Mouse (Mus musculus): ENCODE measurements around the gene Syn3. TPM values are rescaled to one million over a fixed set of nuclear protein-coding genes. Genes with fewer than 3 reads are reported as not detected.
"Not testable (repeated sequence)": the region's sequence is repeated elsewhere in the genome, so short reads cannot be mapped to it uniquely, and the experiment has no call there.

Gene Syn3
- polyA plus RNA-seq (2016; fragmentation: Nextera tagmentation; extraction: Ambion mirVana), result 7.9 and 9.2 TPM in 2 replicates

- ATAC-seq (ENCODE audit: low FRiP score), result peak; percentile 98
- H3K27me3 ChIP-seq, result no peaks in the 10 kb centered on the region
- peak within 1 kb of the TSS; percentile 82 for H3K9ac ChIP-seq
- WGBS, result under 1% methylated on average over 21 of the region's 21 CpGs
- no peaks in the 10 kb centered on the region for H3K9me3 ChIP-seq (replicated peaks)
- peak within 1 kb of the TSS; percentile 59 for H3K4me3 ChIP-seq
- peak within 1 kb of the TSS; percentile 78 for H3K4me2 ChIP-seq (replicated peaks)
- peaks cover 15% of the 10 kb centered on the region for H3K4me1 ChIP-seq
- no peaks in the 10 kb centered on the region for H3K36me3 ChIP-seq
- H3K27ac ChIP-seq, result peak within 1 kb of the TSS; percentile 72
Observed at GRCm38 (mm10) chr10:86498673-86499391, at the start of gene Syn3. Syn3 (minus strand) TSS chr10:86498896.

GRCm38 (mm10) chr10:86526357-86526874 is 27.7 kb upstream of the Syn3 start:
- H3K4me1 ChIP-seq; H3K27ac ChIP-seq; H3K4me2 ChIP-seq (replicated peaks); ATAC-seq (ENCODE audit: low FRiP score); H3K27me3 ChIP-seq; H3K36me3 ChIP-seq; H3K9ac ChIP-seq; H3K9me3 ChIP-seq (replicated peaks); H3K4me3 ChIP-seq: not testable (repeated sequence)
- WGBS, result 91% methylated on average over 3 of the region's 5 CpGs

GRCm38 (mm10) chr10:86513801-86514200 is 15.1 kb upstream of the Syn3 start:
- no peak overlapping the region for H3K9ac ChIP-seq
- no peak overlapping the region for H3K4me2 ChIP-seq (replicated peaks)
- no peaks in the 10 kb centered on the region for H3K27me3 ChIP-seq
- no peak overlapping the region for H3K27ac ChIP-seq
- H3K4me1 ChIP-seq, result no peaks in the 10 kb centered on the region
- WGBS, result 87% methylated on average over 4 of the region's 4 CpGs
- ATAC-seq (ENCODE audit: low FRiP score), result no peak
- H3K36me3 ChIP-seq, result no peaks in the 10 kb centered on the region
- no peaks in the 10 kb centered on the region; the same call in 1 of the 2 replicates for H3K9me3 ChIP-seq (replicated peaks)
- no peak overlapping the region for H3K4me3 ChIP-seq

- no peak overlapping the region for H3K27ac ChIP-seq
- no peaks in the 10 kb centered on the region for H3K27me3 ChIP-seq
- ATAC-seq (ENCODE audit: low FRiP score), result no peak
- no peak overlapping the region for H3K9ac ChIP-seq
- H3K36me3 ChIP-seq, result no peaks in the 10 kb centered on the region
- no peak overlapping the region for H3K4me3 ChIP-seq
- H3K4me2 ChIP-seq (replicated peaks), result no peak overlapping the region
- H3K9me3 ChIP-seq (replicated peaks), result no peaks in the 10 kb centered on the region; the same call in 1 of the 2 replicates
- H3K4me1 ChIP-seq, result no peaks in the 10 kb centered on the region
Observed at GRCm38 (mm10) chr10:86510941-86511340, 12.2 kb upstream of the Syn3 start.

GRCm38 (mm10) chr10:86502063-86502462 is 3.4 kb upstream of the Syn3 start:
- Histone ChIP-seq H3K27ac (no peak overlapping the region), H3K36me3 (no peaks in the 10 kb centered on the region), H3K4me2 (replicated peaks) (no peak overlapping the region), H3K4me3 (no peak overlapping the region), H3K9me3 (replicated peaks) (no peaks in the 10 kb centered on the region), H3K9ac (no peak overlapping the region), H3K27me3 (no peaks in the 10 kb centered on the region), H3K4me1 (peaks cover 15% of the 10 kb centered on the region)
- no peak for ATAC-seq (ENCODE audit: low FRiP score)
- 78% methylated on average over 2 of the region's 2 CpGs for WGBS

GRCm38 (mm10) chr10:86498051-86498672 is 534 bp downstream of the Syn3 start:
- Histone ChIP-seq H3K9me3 (replicated peaks) (no peaks in the 10 kb centered on the region), H3K9ac (peak overlapping the region; percentile 82), H3K4me3 (peak overlapping the region; percentile 59), H3K36me3 (no peaks in the 10 kb centered on the region), H3K27me3 (no peaks in the 10 kb centered on the region), H3K4me2 (replicated peaks) (peak overlapping the region; percentile 78), H3K27ac (peak overlapping the region; percentile 72), H3K4me1 (peaks cover 15% of the 10 kb centered on the region)
- ATAC-seq (ENCODE audit: low FRiP score), result peak; percentile 82
- WGBS, result 3% methylated on average over 12 of the region's 12 CpGs

- Histone ChIP-seq H3K4me1 (peaks cover 27% of the 10 kb centered on the region), H3K9ac (no peak overlapping the region), H3K4me2 (replicated peaks) (no peak overlapping the region), H3K27me3 (no peaks in the 10 kb centered on the region), H3K9me3 (replicated peaks) (no peaks in the 10 kb centered on the region), H3K36me3 (no peaks in the 10 kb centered on the region), H3K4me3 (no peak overlapping the region), H3K27ac (no peak overlapping the region)
- 92% methylated on average over 2 of the region's 2 CpGs for WGBS
- ATAC-seq (ENCODE audit: low FRiP score), result no peak
Observed at GRCm38 (mm10) chr10:86495851-86496250, 2.8 kb downstream of the Syn3 start.

GRCm38 (mm10) chr10:86493140-86493539 is 5.6 kb downstream of the Syn3 start:
- Histone ChIP-seq H3K9me3 (replicated peaks) (no peaks in the 10 kb centered on the region), H3K36me3 (no peaks in the 10 kb centered on the region), H3K4me3 (no peak overlapping the region), H3K27me3 (no peaks in the 10 kb centered on the region), H3K4me2 (replicated peaks) (no peak overlapping the region), H3K4me1 (peaks cover 25% of the 10 kb centered on the region), H3K27ac (no peak overlapping the region), H3K9ac (no peak overlapping the region)
- ATAC-seq (ENCODE audit: low FRiP score), result no peak
- WGBS, result 65% methylated on average over 5 of the region's 5 CpGs

- WGBS, result 45% methylated on average over 2 of the region's 2 CpGs
- H3K4me2 ChIP-seq (replicated peaks), result peak overlapping the region; percentile 49
- H3K27me3 ChIP-seq, result no peaks in the 10 kb centered on the region
- H3K36me3 ChIP-seq, result no peaks in the 10 kb centered on the region
- peaks cover 16% of the 10 kb centered on the region for H3K4me1 ChIP-seq
- peak overlapping the region; percentile 33 for H3K4me3 ChIP-seq
- H3K9me3 ChIP-seq (replicated peaks), result no peaks in the 10 kb centered on the region
- ATAC-seq (ENCODE audit: low FRiP score), result peak; percentile 91
- H3K27ac ChIP-seq, result peak overlapping the region; percentile 73
- peak overlapping the region; percentile 59; the same call in 1 of the 2 replicates for H3K9ac ChIP-seq
Observed at GRCm38 (mm10) chr10:86492089-86492907, 6.4 kb downstream of the Syn3 start.

- H3K4me3 ChIP-seq, result peak overlapping the region; percentile 33
- H3K9me3 ChIP-seq (replicated peaks), result no peaks in the 10 kb centered on the region
- H3K4me2 ChIP-seq (replicated peaks), result peak overlapping the region; percentile 49
- ATAC-seq (ENCODE audit: low FRiP score), result peak; percentile 82
- H3K4me1 ChIP-seq, result peaks cover 16% of the 10 kb centered on the region
- no peaks in the 10 kb centered on the region for H3K27me3 ChIP-seq
- H3K27ac ChIP-seq, result peak overlapping the region; percentile 73
- H3K9ac ChIP-seq, result peak overlapping the region; percentile 59
- H3K36me3 ChIP-seq, result no peaks in the 10 kb centered on the region
- WGBS, result 16% methylated on average over 3 of the region's 3 CpGs
Observed at GRCm38 (mm10) chr10:86491316-86492088, 7.2 kb downstream of the Syn3 start.

GRCm38 (mm10) chr10:86488544-86488943 is 10.2 kb downstream of the Syn3 start:
- WGBS, result 87% methylated on average over 5 of the region's 5 CpGs
- Histone ChIP-seq H3K9me3 (replicated peaks) (no peaks in the 10 kb centered on the region), H3K27ac (no peak overlapping the region), H3K9ac (no peak overlapping the region), H3K4me1 (peaks cover 16% of the 10 kb centered on the region), H3K27me3 (no peaks in the 10 kb centered on the region), H3K4me2 (replicated peaks) (no peak overlapping the region), H3K36me3 (no peaks in the 10 kb centered on the region), H3K4me3 (no peak overlapping the region)
- no peak for ATAC-seq (ENCODE audit: low FRiP score)

All from hindbrain, embryonic 12.5 days (tissue).